ENCODE assay signal across 8 mouse cellular contexts in the genomic region with DNA sequence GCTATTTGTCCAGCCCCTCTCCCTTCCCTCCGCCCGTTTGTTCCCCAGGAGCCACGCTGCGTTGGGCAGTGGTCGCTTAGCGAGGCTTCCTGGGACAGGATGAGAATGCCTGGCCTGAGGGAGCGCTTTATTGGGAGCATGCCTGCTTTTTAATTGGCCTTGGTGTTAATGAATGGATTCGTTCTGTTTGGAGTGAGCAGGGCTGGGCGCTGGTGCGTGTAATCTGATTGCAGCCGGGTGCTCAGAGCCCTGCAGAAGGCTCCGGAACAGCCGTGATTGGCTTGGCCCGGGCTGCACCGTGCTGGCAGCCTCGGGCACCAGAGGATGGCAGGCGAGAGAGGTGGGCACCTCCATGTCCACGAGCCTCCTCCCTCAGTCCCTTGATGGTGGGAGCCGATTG.
A peak's percentile ranks its signal among the peaks of the same experiment; 100 is the strongest.
DNase-seq lines count a peak whose midpoint lies in the region; ATAC-seq and TF ChIP-seq lines count a peak whose summit lies in the region.

No protein-coding gene starts in this region.

- H3K4me2 ChIP-seq in hindbrain, embryonic 13.5 days: peak overlapping the region; percentile 34
- H3K4me2 ChIP-seq in neural tube, embryonic 11.5 days (ENCODE audit: low read depth): peak overlapping the region; percentile 18
- no peak overlapping the region for H3K4me2 ChIP-seq in intestine, postnatal 0 days (replicated peaks; ENCODE audit: low read depth)

- 0 out of 2 replicates have a peak overlapping the region, but pooled peaks have one; percentile 25 for H3K9ac ChIP-seq in hindbrain, embryonic 13.5 days
- no peak overlapping the region for H3K9ac ChIP-seq in neural tube, embryonic 11.5 days (ENCODE audit: low read length)
- H3K9ac ChIP-seq in intestine, postnatal 0 days (ENCODE audit: low read depth, low read length): no peak overlapping the region

- H3K4me3 ChIP-seq in hindbrain, embryonic 13.5 days: no peak overlapping the region
- no peak overlapping the region for H3K4me3 ChIP-seq in neural tube, embryonic 11.5 days (ENCODE audit: low read depth, low read length)
- H3K4me3 ChIP-seq in intestine, postnatal 0 days (ENCODE audit: low read depth, low read length): no peak overlapping the region

- TF ChIP-seq CTCF in intestine, postnatal 0 days (IDR thresholded peaks at IDR 0.05; ENCODE audit: low read depth): no peak

- H3K27me3 ChIP-seq in hindbrain, embryonic 13.5 days: peaks cover 13% of the 10 kb centered on the region; the same call in 1 of the 2 replicates
- no peaks in the 10 kb centered on the region for H3K27me3 ChIP-seq in neural tube, embryonic 11.5 days (ENCODE audit: control insufficient read depth, insufficient read depth, low read length)
- 0 out of 2 replicates have a peak, but pooled peaks cover 7% of the 10 kb centered on the region for H3K27me3 ChIP-seq in intestine, postnatal 0 days (replicated peaks; ENCODE audit: control insufficient read depth, insufficient read depth, low read length)

- ATAC-seq in cerebellum, adult (ENCODE audit: insufficient number of reproducible peaks, low FRiP score, low TSS enrichment): peak; percentile 89
- peak; percentile 96 for ATAC-seq in hindbrain, embryonic 13.5 days (ENCODE audit: low FRiP score)
- peak; percentile 92 for ATAC-seq in neural tube, embryonic 11.5 days (ENCODE audit: insufficient read depth, low FRiP score, low TSS enrichment)
- ATAC-seq in intestine, postnatal 0 days: no peak

- peak overlapping the region; percentile 86 for H3K27ac ChIP-seq in hindbrain, embryonic 13.5 days
- H3K27ac ChIP-seq in neural tube, embryonic 11.5 days (ENCODE audit: low read depth, low read length): 0 out of 2 replicates have a peak overlapping the region, but pooled peaks have one; percentile 49
- H3K27ac ChIP-seq in intestine, postnatal 0 days (ENCODE audit: low read depth, low read length): no peak overlapping the region

- DNase-seq in embryo, embryonic 11 days: peak; percentile 77
- peak; percentile 77 to 90 for DNase-seq in layer of hippocampus, postnatal 14 days (ENCODE audit: low spot score in 2 of 2)
- peak; percentile 75 for DNase-seq in neural tube, embryonic 11.5 days (ENCODE audit: low spot score)
- DNase-seq in lung, postnatal 36 days: no peak
- no peak for DNase-seq in urinary bladder, postnatal 10 days (ENCODE audit: low spot score)

- H3K9me3 ChIP-seq in hindbrain, embryonic 13.5 days: no peaks in the 10 kb centered on the region
- H3K9me3 ChIP-seq in neural tube, embryonic 11.5 days (ENCODE audit: control insufficient read depth, low read length): no peaks in the 10 kb centered on the region
- H3K9me3 ChIP-seq in intestine, postnatal 0 days (ENCODE audit: control insufficient read depth): no peaks in the 10 kb centered on the region

- WGBS in hindbrain, embryonic 13.5 days: 0% methylated on average over 19 of the region's 19 CpGs
- WGBS in neural tube, embryonic 11.5 days: 2% methylated on average over 19 of the region's 19 CpGs
- WGBS in intestine, postnatal 0 days: 12% methylated on average over 19 of the region's 19 CpGs

- H3K36me3 ChIP-seq in hindbrain, embryonic 13.5 days: no peaks in the 10 kb centered on the region
- no peaks in the 10 kb centered on the region for H3K36me3 ChIP-seq in neural tube, embryonic 11.5 days (ENCODE audit: control insufficient read depth, insufficient read depth, low read length)
- H3K36me3 ChIP-seq in intestine, postnatal 0 days (ENCODE audit: control insufficient read depth, insufficient read depth): no peaks in the 10 kb centered on the region

- peaks cover 64% of the 10 kb centered on the region for H3K4me1 ChIP-seq in hindbrain, embryonic 13.5 days (replicated peaks)
- peaks cover 26% of the 10 kb centered on the region for H3K4me1 ChIP-seq in neural tube, embryonic 11.5 days (ENCODE audit: control insufficient read depth, insufficient read depth, low read length)
- no peaks in the 10 kb centered on the region for H3K4me1 ChIP-seq in intestine, postnatal 0 days (replicated peaks; ENCODE audit: control insufficient read depth, insufficient read depth, low read length)

Comparison
In these comparisons a context has a peak if more than half of its experiments do, and no peak if none do; other contexts are left out.
1. DNase-seq: peak in embryo, embryonic 11 days (single experiment), layer of hippocampus, postnatal 14 days (2 of 2) and neural tube, embryonic 11.5 days (single experiment); none in lung, postnatal 36 days (single experiment) and urinary bladder, postnatal 10 days (single experiment).